Mouse (Mus musculus) limb, embryonic 13.5 days (tissue): ENCODE measurements around the gene Aacs. TPM values are rescaled to one million over a fixed set of nuclear protein-coding genes. Genes with fewer than 3 reads are reported as not detected.
A peak's percentile ranks its signal among the peaks of the same experiment; 100 is the strongest.

ENCODE experiments used
- ATAC-seq: fragments of 200-750 bp; cut with Nextera tagmentation; 2 replicates; pipeline ENCODE4 v1.8.0; 2017; ENCODE audit warnings: low read depth, moderate number of reproducible peaks, moderate TSS enrichment; ENCODE audit not compliant: low FRiP score
- H3K27ac ChIP-seq: fragments of 300-500 bp; sonication (generic); 2 replicates; pipeline ENCODE4 v1.5.1; 2015; ENCODE audit warnings: inconsistent platforms, mild to moderate bottlenecking, moderate library complexity
- H3K27me3 ChIP-seq: fragments of 300-500 bp; sonication (generic); 2 replicates; pipeline ENCODE4 v1.6.1; 2015; ENCODE audit warnings: mild to moderate bottlenecking, inconsistent platforms
- H3K36me3 ChIP-seq: fragments of 300-500 bp; sonication (generic); 2 replicates; pipeline ENCODE4 v1.6.1; 2015; ENCODE audit warnings: inconsistent platforms, mild to moderate bottlenecking, moderate library complexity
- H3K4me1 ChIP-seq: fragments of 300-500 bp; sonication (generic); 2 replicates; pipeline ENCODE4 v1.6.1; 2015; ENCODE audit warnings: inconsistent platforms
- H3K4me2 ChIP-seq: fragments of 300-500 bp; sonication (generic); replicated peaks from 2 replicates; pipeline ENCODE4 v1.6.1; 2015; ENCODE audit warnings: inconsistent platforms, mild to moderate bottlenecking, moderate library complexity
- H3K4me3 ChIP-seq: fragments of 300-500 bp; sonication (generic); 2 replicates; pipeline ENCODE4 v1.5.1; 2015; ENCODE audit warnings: moderate library complexity, mild to moderate bottlenecking, inconsistent platforms
- H3K9ac ChIP-seq: fragments of 300-500 bp; sonication (generic); 2 replicates; pipeline ENCODE4 v1.6.1; 2015; ENCODE audit warnings: mild to moderate bottlenecking, inconsistent platforms
- H3K9me3 ChIP-seq: fragments of 300-500 bp; sonication (generic); 2 replicates; pipeline ENCODE4 v1.6.1; 2016; ENCODE audit warnings: inconsistent platforms
- WGBS: fragments of 180-500 bp; shearing (Covaris S2); methylation state at CpG from one replicate; pipeline ENCODE4 v1.1.7; 2015; 5-methylcytosine and 5-hydroxymethylcytosine counted together
- polyA plus RNA-seq: library from polyadenylated mRNA; unstranded; fragments of >200 nt; fragmentation: Nextera tagmentation; extraction: Ambion mirVana; gene quantifications from 2 replicates; pipeline ENCODE4 v1.2.1, GENCODE M21; 2015

The Aacs gene
- polyA plus RNA-seq, 1 experiment from 2014 or later = 35.2 TPM

DNA sequence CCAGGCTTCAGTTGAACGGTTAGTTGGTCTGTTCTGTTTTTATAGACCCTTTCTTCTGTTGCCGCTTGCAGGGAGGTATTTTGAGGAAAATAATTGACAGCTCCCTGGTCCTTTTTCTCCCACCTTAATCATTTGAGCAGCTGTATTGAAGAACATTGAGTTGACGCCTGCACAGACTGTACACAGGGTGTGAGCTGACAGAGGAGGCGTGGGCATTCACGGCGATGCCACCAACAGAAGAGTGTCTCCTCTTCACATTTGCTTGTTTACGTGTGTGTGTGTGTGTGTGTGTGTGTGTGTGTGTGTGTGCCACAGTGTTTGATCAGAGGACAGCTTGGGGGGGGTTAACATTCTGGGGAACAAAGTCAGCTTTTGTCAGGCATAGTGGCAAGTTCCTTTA lies 29.3 kb upstream of the Aacs start:
- H3K27me3 ChIP-seq = no peaks in the 10 kb centered on the region
- no peak overlapping the region; the same call in 1 of the 2 replicates for H3K9ac ChIP-seq
- H3K27ac ChIP-seq = no peak overlapping the region
- no peaks in the 10 kb centered on the region for H3K9me3 ChIP-seq
- no peak for ATAC-seq
- 70% methylated on average over 7 of the region's 7 CpGs for WGBS
- no peak overlapping the region for H3K4me3 ChIP-seq
- no peak overlapping the region for H3K4me2 ChIP-seq
- peaks cover 16% of the 10 kb centered on the region for H3K4me1 ChIP-seq
- peaks cover 4% of the 10 kb centered on the region for H3K36me3 ChIP-seq

DNA sequence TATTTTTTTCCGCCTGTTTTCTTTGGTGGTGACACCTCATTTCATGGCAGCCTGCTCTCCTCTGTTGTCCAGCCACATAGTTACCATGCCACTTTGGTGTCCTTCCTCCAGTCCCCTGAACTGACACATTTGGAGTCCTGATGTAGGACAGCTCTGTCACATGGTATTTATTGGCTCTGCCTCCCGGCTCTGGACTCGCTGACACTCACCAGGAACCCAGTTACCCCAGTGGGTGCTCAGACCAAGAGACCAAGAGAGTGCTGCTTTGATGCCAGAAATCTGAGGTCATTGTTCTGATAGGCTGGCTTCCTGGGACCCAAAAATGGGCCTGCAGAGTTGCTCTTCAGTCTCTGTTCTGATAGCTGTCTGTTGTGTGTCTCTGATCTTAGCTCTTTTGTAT lies 27.6 kb upstream of the Aacs start:
- peaks cover 7% of the 10 kb centered on the region for H3K4me1 ChIP-seq
- H3K9ac ChIP-seq = no peak overlapping the region
- no peak overlapping the region for H3K4me2 ChIP-seq
- no peaks in the 10 kb centered on the region for H3K27me3 ChIP-seq
- H3K9me3 ChIP-seq = no peaks in the 10 kb centered on the region
- no peak for ATAC-seq
- WGBS = 60% methylated on average over 3 of the region's 3 CpGs
- H3K36me3 ChIP-seq = peaks cover 20% of the 10 kb centered on the region
- H3K27ac ChIP-seq = no peak overlapping the region
- H3K4me3 ChIP-seq = no peak overlapping the region

DNA sequence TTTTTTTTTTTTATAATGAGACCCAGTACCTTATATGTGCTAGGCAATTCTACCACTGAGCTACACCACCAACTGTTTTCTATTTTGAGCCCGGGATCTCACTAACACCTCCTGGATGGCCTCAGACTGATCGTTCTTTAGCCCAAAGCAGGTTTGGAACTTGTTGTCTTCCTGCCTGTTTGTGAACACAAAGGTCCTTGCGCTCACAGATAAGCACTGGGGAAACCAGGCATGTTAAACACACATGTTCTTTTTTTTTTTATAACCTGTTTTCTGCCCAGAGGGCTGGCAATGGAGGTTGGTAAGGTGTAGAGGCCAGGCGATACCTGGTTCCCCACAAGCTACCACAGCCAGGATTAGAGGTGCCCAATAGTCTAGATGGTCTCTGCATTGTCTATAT lies 27.0 kb upstream of the Aacs start:
- ATAC-seq = no peak

DNA sequence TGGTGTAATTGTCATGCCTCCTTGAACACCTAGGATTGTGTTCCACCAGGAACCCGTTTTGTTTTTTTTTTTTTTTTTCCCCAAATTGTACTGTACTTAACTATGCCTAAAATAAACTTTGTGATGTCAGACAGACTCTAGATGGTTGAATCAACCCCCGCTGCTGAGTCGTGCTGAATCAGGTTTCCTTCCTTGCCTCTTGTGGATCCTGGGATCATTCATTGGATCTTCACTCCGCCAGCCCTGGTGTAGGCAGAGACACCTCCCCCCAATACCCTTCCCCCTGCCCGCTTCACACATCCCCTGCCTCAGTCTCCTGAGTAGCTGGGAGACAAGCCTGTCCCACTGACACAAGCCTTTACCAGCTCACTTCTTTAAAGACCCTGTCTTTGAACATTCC lies 26.3 kb upstream of the Aacs start:
- Histone ChIP-seq H3K27me3 (no peaks in the 10 kb centered on the region), H3K36me3 (peaks cover 28% of the 10 kb centered on the region), H3K27ac (no peak overlapping the region), H3K4me3 (no peak overlapping the region), H3K4me2 (no peak overlapping the region), H3K4me1 (0 out of 2 replicates have a peak, but pooled peaks cover 6% of the 10 kb centered on the region), H3K9me3 (no peaks in the 10 kb centered on the region), H3K9ac (no peak overlapping the region)
- WGBS = 85% methylated on average over 5 of the region's 5 CpGs
- no peak for ATAC-seq

More for the DNA sequence above, 27.0 kb upstream of the Aacs start:
- Histone ChIP-seq H3K27ac (no peak overlapping the region), H3K9me3 (no peaks in the 10 kb centered on the region), H3K27me3 (no peaks in the 10 kb centered on the region), H3K4me2 (no peak overlapping the region), H3K9ac (no peak overlapping the region), H3K36me3 (peaks cover 22% of the 10 kb centered on the region), H3K4me3 (no peak overlapping the region), H3K4me1 (0 out of 2 replicates have a peak, but pooled peaks cover 6% of the 10 kb centered on the region)
- 91% methylated on average over 4 of the region's 4 CpGs for WGBS

DNA sequence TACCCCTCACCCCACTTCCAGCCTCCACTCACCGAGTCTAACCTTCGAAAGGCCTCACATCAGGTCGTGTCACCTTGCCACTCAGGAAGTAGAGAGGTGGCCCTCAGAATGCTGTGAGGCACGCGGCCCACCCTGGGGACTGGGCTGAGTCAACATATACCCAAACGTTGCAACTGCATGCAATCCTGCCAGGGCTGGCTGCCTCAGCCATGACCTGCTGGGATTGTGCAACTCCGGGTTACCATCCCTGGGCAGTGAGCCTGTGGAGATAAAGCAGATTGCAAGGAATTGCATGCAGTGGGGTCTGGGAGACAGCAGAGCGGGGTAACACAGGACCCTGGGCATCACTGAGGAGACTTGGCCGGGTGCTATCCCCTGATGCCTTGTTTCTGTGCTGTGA lies 23.0 kb upstream of the Aacs start:
- Histone ChIP-seq H3K4me3 (no peak overlapping the region), H3K9ac (no peak overlapping the region), H3K27me3 (no peaks in the 10 kb centered on the region), H3K4me2 (no peak overlapping the region), H3K4me1 (no peaks in the 10 kb centered on the region), H3K9me3 (no peaks in the 10 kb centered on the region), H3K36me3 (peaks cover 52% of the 10 kb centered on the region), H3K27ac (no peak overlapping the region)
- 90% methylated on average over 9 of the region's 9 CpGs for WGBS
- ATAC-seq = no peak

DNA sequence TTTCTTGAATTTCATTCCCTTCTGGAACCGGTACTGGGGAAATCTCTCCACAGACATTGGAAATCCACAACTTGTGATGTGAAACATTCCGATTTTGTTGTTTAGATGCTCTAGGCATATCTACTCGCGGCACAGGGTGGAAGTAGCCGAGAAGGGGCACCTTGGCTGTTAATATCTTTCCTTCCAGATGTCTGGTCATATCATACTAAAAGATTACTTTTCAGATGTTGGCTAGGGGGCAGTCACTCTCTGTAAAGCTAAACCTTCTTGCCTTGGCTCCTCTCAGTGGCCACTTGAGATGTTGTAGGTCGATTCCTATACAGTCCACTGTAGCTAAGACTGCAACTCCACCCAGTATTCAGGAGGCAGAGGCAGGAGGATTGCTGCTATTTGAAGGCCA lies 19.5 kb upstream of the Aacs start:
- Histone ChIP-seq H3K4me1 (no peaks in the 10 kb centered on the region), H3K27ac (no peak overlapping the region), H3K9me3 (no peaks in the 10 kb centered on the region), H3K27me3 (no peaks in the 10 kb centered on the region), H3K9ac (no peak overlapping the region), H3K4me2 (no peak overlapping the region), H3K36me3 (peaks cover 57% of the 10 kb centered on the region), H3K4me3 (no peak overlapping the region)
- ATAC-seq = no peak
- 93% methylated on average over 6 of the region's 6 CpGs for WGBS

DNA sequence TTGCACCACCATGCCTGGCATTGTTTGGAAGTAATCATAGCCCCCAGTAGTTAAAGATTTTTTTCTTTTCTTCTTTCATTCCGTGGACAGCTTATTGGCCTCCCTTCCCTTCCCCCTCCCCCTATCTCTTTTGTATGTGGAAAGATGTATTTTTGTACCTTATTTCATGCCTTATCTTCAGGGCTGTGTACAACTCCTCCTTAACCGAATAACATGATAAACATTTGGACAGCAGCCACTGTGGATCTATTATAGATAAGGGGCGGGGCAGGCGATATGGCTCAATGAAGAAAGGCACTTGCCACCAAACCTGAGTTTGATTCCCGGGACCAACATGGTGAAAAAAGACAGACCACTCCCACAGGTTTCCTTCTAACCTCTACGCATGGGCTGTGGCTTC lies 18.1 kb upstream of the Aacs start:
- no peak overlapping the region for H3K9ac ChIP-seq
- H3K4me2 ChIP-seq = no peak overlapping the region
- H3K4me1 ChIP-seq = no peaks in the 10 kb centered on the region
- H3K4me3 ChIP-seq = no peak overlapping the region
- H3K27ac ChIP-seq = no peak overlapping the region
- ATAC-seq = no peak
- 88% methylated on average over 6 of the region's 6 CpGs for WGBS
- H3K9me3 ChIP-seq = no peaks in the 10 kb centered on the region
- H3K27me3 ChIP-seq = no peaks in the 10 kb centered on the region
- peaks cover 46% of the 10 kb centered on the region for H3K36me3 ChIP-seq

DNA sequence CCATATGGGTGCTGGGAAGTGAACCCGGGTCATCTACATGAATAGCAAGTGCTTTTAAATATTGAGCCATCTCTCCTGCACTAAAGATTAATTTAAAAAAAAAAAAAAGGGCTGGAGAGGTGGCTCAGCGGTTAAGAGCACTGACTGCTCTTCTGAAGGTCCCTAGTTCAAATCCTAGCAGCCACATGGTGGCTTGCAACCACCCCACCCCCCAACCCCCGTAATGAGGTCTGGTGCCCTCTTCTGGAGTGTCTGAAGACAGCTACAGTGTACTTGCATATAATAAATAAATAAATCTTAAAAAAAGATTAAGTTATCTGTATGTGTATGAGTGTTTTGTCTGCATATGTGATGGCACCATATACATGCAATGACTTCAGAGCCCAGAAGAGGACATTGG lies 15.0 kb upstream of the Aacs start:
- 83% methylated on average over 3 of the region's 3 CpGs for WGBS
- Histone ChIP-seq H3K27ac (no peak overlapping the region), H3K4me1 (peaks cover 4% of the 10 kb centered on the region; the same call in 1 of the 2 replicates), H3K4me2 (no peak overlapping the region), H3K27me3 (no peaks in the 10 kb centered on the region), H3K9ac (no peak overlapping the region), H3K36me3 (peaks cover 17% of the 10 kb centered on the region), H3K4me3 (no peak overlapping the region), H3K9me3 (no peaks in the 10 kb centered on the region)
- no peak for ATAC-seq

DNA sequence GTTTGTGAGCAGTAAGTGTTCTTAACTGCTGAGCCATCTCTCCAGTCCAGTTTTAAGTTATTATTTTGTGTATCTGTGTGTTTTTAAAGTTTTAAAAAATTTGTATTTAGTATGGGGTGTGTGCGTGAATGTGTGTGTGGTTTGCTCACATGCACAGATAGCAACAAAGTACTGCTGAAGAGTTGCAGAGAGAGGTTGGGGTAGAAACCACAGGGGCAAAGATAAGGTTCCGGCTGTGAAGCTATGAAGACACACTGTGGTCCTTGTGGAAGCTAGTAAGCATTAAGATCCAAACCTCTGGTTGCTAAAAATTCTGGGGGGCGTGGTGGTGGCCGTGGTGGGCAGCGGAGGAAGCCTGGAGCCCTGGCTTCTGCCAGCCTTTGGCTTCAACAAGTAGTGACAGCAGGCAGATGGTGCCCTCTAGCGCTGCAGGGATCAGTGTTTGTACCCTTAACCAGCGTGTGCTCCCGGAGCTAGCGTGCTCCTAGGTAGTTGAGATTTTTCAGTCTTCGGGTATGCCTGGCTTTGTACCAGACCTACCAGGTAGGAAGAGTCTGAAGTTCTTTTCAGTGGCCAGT lies 13.7 kb upstream of the Aacs start:
- H3K4me2 ChIP-seq = no peak overlapping the region
- WGBS = 53% methylated on average over 10 of the region's 10 CpGs

DNA sequence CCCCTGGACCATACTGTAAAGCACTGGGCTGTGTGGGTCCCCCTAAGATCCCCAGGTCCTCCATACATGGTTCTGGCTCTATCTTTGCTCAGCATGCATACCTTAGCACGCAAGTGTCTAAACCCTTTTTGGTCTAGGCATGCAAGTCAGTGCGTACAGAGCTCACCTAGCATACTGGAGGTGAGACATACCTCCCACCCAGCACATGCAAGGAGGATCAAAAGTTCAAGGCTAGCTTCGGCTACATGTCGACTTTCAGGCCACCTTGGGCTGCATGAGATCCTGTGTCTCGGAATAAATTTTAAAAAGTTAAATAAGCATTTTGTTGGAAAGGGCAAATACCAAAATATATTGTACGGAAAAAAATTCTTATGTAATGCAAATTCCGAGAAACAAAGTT lies 10.4 kb upstream of the Aacs start:
- H3K4me2 ChIP-seq = peak overlapping the region; percentile 64
- WGBS = 42% methylated on average over 7 of the region's 7 CpGs
- H3K4me3 ChIP-seq = peak overlapping the region; percentile 21; the same call in 1 of the 2 replicates
- H3K9ac ChIP-seq = no peak overlapping the region
- no peaks in the 10 kb centered on the region for H3K9me3 ChIP-seq
- ATAC-seq = peak; percentile 12; the same call in 1 of the 2 replicates
- no peaks in the 10 kb centered on the region for H3K27me3 ChIP-seq
- H3K36me3 ChIP-seq = no peaks in the 10 kb centered on the region
- peaks cover 4% of the 10 kb centered on the region; the same call in 1 of the 2 replicates for H3K4me1 ChIP-seq
- peak overlapping the region; percentile 15; the same call in 1 of the 2 replicates for H3K27ac ChIP-seq

More for the DNA sequence above, 13.7 kb upstream of the Aacs start:
- H3K4me1 ChIP-seq = peaks cover 4% of the 10 kb centered on the region; the same call in 1 of the 2 replicates
- H3K4me3 ChIP-seq = no peak overlapping the region
- no peaks in the 10 kb centered on the region for H3K27me3 ChIP-seq
- no peak overlapping the region for H3K9ac ChIP-seq
- no peaks in the 10 kb centered on the region for H3K9me3 ChIP-seq
- no peak for ATAC-seq
- peaks cover 6% of the 10 kb centered on the region; the same call in 1 of the 2 replicates for H3K36me3 ChIP-seq
- no peak overlapping the region for H3K27ac ChIP-seq

DNA sequence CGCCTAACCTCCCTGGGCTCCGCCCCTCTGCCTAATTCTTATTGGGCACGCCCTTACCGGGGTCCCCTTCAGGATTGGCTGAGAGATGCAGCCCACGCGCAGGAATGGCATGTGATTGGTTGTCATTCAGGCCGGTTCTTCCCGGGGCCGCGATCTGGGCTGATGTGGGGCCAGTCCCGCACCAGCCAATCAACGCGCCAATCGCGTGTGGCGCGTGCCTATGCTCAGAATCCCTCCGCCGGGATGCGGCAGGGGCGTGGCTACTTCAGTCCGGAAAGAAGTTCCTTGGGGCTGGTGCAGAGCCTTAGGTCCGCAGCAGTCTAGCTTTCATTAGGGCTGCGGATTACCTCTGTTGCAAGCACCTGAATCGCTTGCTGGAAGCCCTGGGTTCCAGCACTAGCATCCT lies 9.9 kb upstream of the Aacs start:
- Histone ChIP-seq H3K4me2 (peak overlapping the region; percentile 64), H3K4me1 (peaks cover 4% of the 10 kb centered on the region; the same call in 1 of the 2 replicates), H3K4me3 (peak overlapping the region; percentile 39), H3K36me3 (no peaks in the 10 kb centered on the region), H3K9ac (no peak overlapping the region; the same call in 1 of the 2 replicates), H3K27me3 (no peaks in the 10 kb centered on the region), H3K9me3 (no peaks in the 10 kb centered on the region), H3K27ac (no peak overlapping the region)
- peak; percentile 100 for ATAC-seq
- 1% methylated on average over 25 of the region's 25 CpGs for WGBS

DNA sequence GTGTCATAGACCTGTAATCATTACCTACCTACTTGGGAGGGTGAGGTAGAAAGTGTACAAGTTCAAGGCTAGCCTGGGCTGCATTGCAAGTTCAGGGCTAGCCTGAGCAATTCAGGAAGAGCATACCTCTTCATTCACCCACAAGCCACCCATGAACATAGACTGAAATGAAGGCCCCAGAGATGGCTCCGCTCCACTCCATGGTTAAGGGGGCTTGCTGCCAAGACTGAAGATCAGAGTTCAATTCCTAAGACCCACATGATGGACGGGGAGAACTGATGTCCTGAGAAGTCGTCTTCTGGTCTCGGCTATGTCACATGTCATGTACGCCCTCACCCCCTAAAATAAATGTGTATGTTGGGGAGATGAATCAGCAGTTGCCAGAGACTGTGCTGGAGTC lies 9.1 kb upstream of the Aacs start:
- no peaks in the 10 kb centered on the region for H3K9me3 ChIP-seq
- H3K27ac ChIP-seq = no peak overlapping the region
- peaks cover 4% of the 10 kb centered on the region; the same call in 1 of the 2 replicates for H3K4me1 ChIP-seq
- no peaks in the 10 kb centered on the region for H3K27me3 ChIP-seq
- WGBS = 90% methylated on average over 5 of the region's 5 CpGs
- peak overlapping the region; percentile 64; the same call in 1 of the 2 replicates for H3K4me2 ChIP-seq
- ATAC-seq = no peak
- no peaks in the 10 kb centered on the region for H3K36me3 ChIP-seq
- H3K9ac ChIP-seq = no peak overlapping the region
- H3K4me3 ChIP-seq = no peak overlapping the region

DNA sequence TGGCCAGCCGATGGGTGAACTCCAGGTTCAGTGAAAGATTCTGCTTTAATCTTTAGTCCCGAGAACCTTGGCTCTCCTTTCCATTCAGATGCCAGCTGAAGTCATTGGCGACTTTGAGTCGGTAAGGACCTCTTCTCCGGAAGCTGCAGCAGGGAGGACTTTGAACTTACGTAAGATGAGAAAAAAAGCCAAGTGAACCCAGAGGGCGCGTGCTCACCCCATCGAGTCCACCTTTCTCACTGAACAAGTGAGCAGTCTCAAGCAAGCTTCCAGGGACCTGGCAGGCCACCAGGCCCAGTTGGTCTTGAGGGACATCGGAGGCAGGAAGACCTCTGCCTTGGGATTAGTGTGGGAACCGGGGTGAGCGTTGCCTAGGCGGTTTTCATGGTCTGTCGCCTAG lies 8.4 kb upstream of the Aacs start:
- Histone ChIP-seq H3K9ac (no peak overlapping the region), H3K4me2 (no peak overlapping the region), H3K27ac (no peak overlapping the region), H3K36me3 (no peaks in the 10 kb centered on the region), H3K4me3 (no peak overlapping the region), H3K27me3 (no peaks in the 10 kb centered on the region), H3K4me1 (peaks cover 4% of the 10 kb centered on the region; the same call in 1 of the 2 replicates), H3K9me3 (no peaks in the 10 kb centered on the region)
- no peak for ATAC-seq
- WGBS = 91% methylated on average over 14 of the region's 14 CpGs
